Mouse (Mus musculus): ENCODE measurements around the gene Rab11fip3. TPM values are rescaled to one million over a fixed set of nuclear protein-coding genes. Genes with fewer than 3 reads are reported as not detected.

Rab11fip3 gene
- polyA plus RNA-seq, 1 experiment: 4.7 TPM

DNA sequence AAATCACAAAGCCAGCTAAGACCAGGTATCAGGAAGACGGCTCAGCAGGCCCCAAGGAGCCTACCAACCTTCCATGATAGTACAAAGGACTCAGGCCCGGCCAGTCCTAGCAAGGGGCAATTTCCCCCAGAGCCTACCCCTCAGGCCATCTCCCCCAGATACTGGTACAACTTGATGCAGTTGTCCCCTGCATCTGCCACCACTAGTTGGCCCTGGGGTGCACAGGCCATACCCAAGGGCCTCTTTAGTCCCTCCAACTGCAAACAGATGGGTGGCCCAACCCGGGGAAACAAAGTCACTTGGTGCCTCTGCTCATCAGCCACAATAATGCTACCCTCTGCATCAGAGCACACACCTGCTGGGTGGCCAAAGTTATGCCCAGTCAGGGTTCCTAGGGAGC, 126.1 kb downstream of the Rab11fip3 start:
- 57% methylated on average over 3 of the region's 3 CpGs for WGBS
- Histone ChIP-seq H3K4me3 (replicated peaks; ENCODE audit: control insufficient read depth, low read depth, low read length) (no peak overlapping the region), H3K4me1 (ENCODE audit: control insufficient read depth, insufficient read depth, low read length) (peaks cover 4% of the 10 kb centered on the region; the same call in 1 of the 2 replicates), H3K27ac (ENCODE audit: control insufficient read depth, insufficient read depth, low read depth, low read length, poor library complexity) (peak overlapping the region; percentile 87)
- TF ChIP-seq CTCF (IDR thresholded peaks at IDR 0.05; ENCODE audit: control insufficient read depth, insufficient read depth, low read length) (no peak; the same call in 1 of the 2 replicates), POLR2A (IDR thresholded peaks at IDR 0.05; ENCODE audit: borderline replicate concordance, control insufficient read depth, low read depth, low read length) (no peak)

- Histone ChIP-seq H3K27ac (ENCODE audit: control insufficient read depth, insufficient read depth, low read depth, low read length, poor library complexity) (peak overlapping the region; percentile 87), H3K4me1 (ENCODE audit: control insufficient read depth, insufficient read depth, low read length) (peaks cover 4% of the 10 kb centered on the region; the same call in 1 of the 2 replicates), H3K4me3 (replicated peaks; ENCODE audit: control insufficient read depth, low read depth, low read length) (peak overlapping the region; percentile 96)
- WGBS: 70% methylated on average over 2 of the region's 2 CpGs
- TF ChIP-seq CTCF (IDR thresholded peaks at IDR 0.05; ENCODE audit: control insufficient read depth, insufficient read depth, low read length) (no peak), POLR2A (IDR thresholded peaks at IDR 0.05; ENCODE audit: borderline replicate concordance, control insufficient read depth, low read depth, low read length) (no peak)
These were observed 126.7 kb downstream of the Rab11fip3 start for GRCm38 (mm10) chr17:25942597-25943151.

DNA sequence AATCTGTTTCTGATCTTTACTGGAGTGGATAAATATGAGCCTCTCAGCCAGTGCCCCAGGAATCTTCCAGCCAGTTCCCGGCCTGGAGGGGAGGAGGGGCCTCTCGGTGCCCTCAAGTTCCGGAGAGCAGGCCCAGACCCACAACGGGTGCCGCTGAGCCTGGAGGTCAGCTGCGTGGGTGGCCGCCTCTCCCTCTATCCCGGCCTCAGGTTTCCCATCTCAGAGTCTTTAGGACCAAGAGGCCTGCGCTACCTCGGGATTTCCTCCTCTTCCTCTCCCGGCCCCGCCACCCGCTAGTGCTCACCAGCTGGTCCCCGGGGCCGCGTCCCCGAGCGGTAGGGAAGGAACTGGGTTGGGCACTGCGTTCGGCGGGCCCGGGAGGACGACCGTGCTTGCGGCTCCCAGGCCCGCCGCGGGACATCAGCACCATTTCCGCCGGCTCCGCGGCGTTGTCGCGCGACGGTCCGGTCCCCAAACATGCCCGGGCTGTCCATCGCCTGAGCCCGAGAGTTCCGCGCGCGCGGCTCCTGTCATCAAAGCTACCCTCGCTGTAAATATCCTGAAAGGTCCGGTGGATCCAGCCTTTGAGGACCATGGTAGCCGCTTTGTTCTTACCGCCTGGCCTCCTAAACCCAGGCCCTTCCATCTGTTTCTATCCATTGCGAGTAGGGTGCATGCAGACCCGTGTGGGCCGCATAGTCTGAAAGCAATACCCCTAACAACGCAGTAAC, 127.7 kb downstream of the Rab11fip3 start:
- WGBS: 3% methylated on average over 54 of the region's 54 CpGs
- Histone ChIP-seq H3K4me1 (ENCODE audit: control insufficient read depth, insufficient read depth, low read length) (peaks cover 4% of the 10 kb centered on the region; the same call in 1 of the 2 replicates), H3K4me3 (replicated peaks; ENCODE audit: control insufficient read depth, low read depth, low read length) (peak overlapping the region; percentile 96), H3K27ac (ENCODE audit: control insufficient read depth, insufficient read depth, low read depth, low read length, poor library complexity) (peak overlapping the region; percentile 86)
- peak; percentile 58; the same call in 1 of the 2 replicates for TF ChIP-seq POLR2A (IDR thresholded peaks at IDR 0.05; ENCODE audit: borderline replicate concordance, control insufficient read depth, low read depth, low read length)
- TF ChIP-seq CTCF (IDR thresholded peaks at IDR 0.05; ENCODE audit: control insufficient read depth, insufficient read depth, low read length): no peak

Other genes with a start within 250 kb of the Rab11fip3 start
- 6.8 and 17.0 TPM in 2 replicates for gene Wdr24, start 245.9 kb downstream of the Rab11fip3 start, polyA plus RNA-seq (2011; ENCODE audit: insufficient read depth, insufficient read length, low replicate concordance, missing spikeins)
- gene Jmjd8, start 240.7 kb downstream of the Rab11fip3 start, polyA plus RNA-seq (2011; ENCODE audit: insufficient read depth, insufficient read length, low replicate concordance, missing spikeins): 8.8 and 13.4 TPM in 2 replicates
- gene Stub1, start 236.2 kb downstream of the Rab11fip3 start, polyA plus RNA-seq (2011; ENCODE audit: insufficient read depth, insufficient read length, low replicate concordance, missing spikeins): 125 and 140 TPM in 2 replicates
- gene Rhbdl1, start 232.3 kb downstream of the Rab11fip3 start, polyA plus RNA-seq (2011; ENCODE audit: insufficient read depth, insufficient read length, low replicate concordance, missing spikeins): 3.2 and 10.7 TPM in 2 replicates
- gene Gm20683, start 227.8 kb downstream of the Rab11fip3 start, polyA plus RNA-seq (2011; ENCODE audit: insufficient read depth, insufficient read length, low replicate concordance, missing spikeins): 6.7 TPM in 1 of 2 replicates, not detected in the other
- gene Rhot2, start 224.7 kb downstream of the Rab11fip3 start, polyA plus RNA-seq (2011; ENCODE audit: insufficient read depth, insufficient read length, low replicate concordance, missing spikeins): 33.5 and 50.5 TPM in 2 replicates
- 31.1 and 62.0 TPM in 2 replicates for gene Wdr90, start 208.1 kb downstream of the Rab11fip3 start, polyA plus RNA-seq (2011; ENCODE audit: insufficient read depth, insufficient read length, low replicate concordance, missing spikeins)
- 6.8 and 12.7 TPM in 2 replicates for gene Mcrip2, start 200.8 kb downstream of the Rab11fip3 start, polyA plus RNA-seq (2011; ENCODE audit: insufficient read depth, insufficient read length, low replicate concordance, missing spikeins)
- gene Mettl26, start 194.5 kb downstream of the Rab11fip3 start, polyA plus RNA-seq (2011; ENCODE audit: insufficient read depth, insufficient read length, low replicate concordance, missing spikeins): 25.6 and 30.0 TPM in 2 replicates
- gene Wfikkn1, start 188.7 kb downstream of the Rab11fip3 start, polyA plus RNA-seq (2011; ENCODE audit: insufficient read depth, insufficient read length, low replicate concordance, missing spikeins): 1.6 and 2.2 TPM in 2 replicates
- 5.0 and 6.9 TPM in 2 replicates for gene Rab40c, start 149.8 kb downstream of the Rab11fip3 start, polyA plus RNA-seq (2011; ENCODE audit: insufficient read depth, insufficient read length, low replicate concordance, missing spikeins)
- 241 and 296 TPM in 2 replicates for gene Pigq, start 124.6 kb downstream of the Rab11fip3 start, polyA plus RNA-seq (2011; ENCODE audit: insufficient read depth, insufficient read length, low replicate concordance, missing spikeins)
- 3.8 and 6.8 TPM in 2 replicates for gene Nhlrc4, start 124.6 kb downstream of the Rab11fip3 start, polyA plus RNA-seq (2011; ENCODE audit: insufficient read depth, insufficient read length, low replicate concordance, missing spikeins)
- not detected in 2 replicates for gene A930017K11Rik, start 117.0 kb downstream of the Rab11fip3 start, polyA plus RNA-seq (2011; ENCODE audit: insufficient read depth, insufficient read length, low replicate concordance, missing spikeins)
- gene Capn15, start 83.8 kb downstream of the Rab11fip3 start, polyA plus RNA-seq (2011; ENCODE audit: insufficient read depth, insufficient read length, low replicate concordance, missing spikeins): 11.7 and 18.2 TPM in 2 replicates
- 3.5 and 5.6 TPM in 2 replicates for gene Decr2, start 20.8 kb upstream of the Rab11fip3 start, polyA plus RNA-seq (2011; ENCODE audit: insufficient read depth, insufficient read length, low replicate concordance, missing spikeins)
- gene Nme4, start 26.0 kb upstream of the Rab11fip3 start, polyA plus RNA-seq (2011; ENCODE audit: insufficient read depth, insufficient read length, low replicate concordance, missing spikeins): 9.0 and 20.4 TPM in 2 replicates
- 24.1 and 27.3 TPM in 2 replicates for gene Tmem8, start 43.7 kb upstream of the Rab11fip3 start, polyA plus RNA-seq (2011; ENCODE audit: insufficient read depth, insufficient read length, low replicate concordance, missing spikeins)
- 60.2 and 70.6 TPM in 2 replicates for gene Mrpl28, start 53.9 kb upstream of the Rab11fip3 start, polyA plus RNA-seq (2011; ENCODE audit: insufficient read depth, insufficient read length, low replicate concordance, missing spikeins)
- gene Axin1, start 69.1 kb upstream of the Rab11fip3 start, polyA plus RNA-seq (2011; ENCODE audit: insufficient read depth, insufficient read length, low replicate concordance, missing spikeins): 21.7 and 23.1 TPM in 2 replicates
- 10.9 and 23.9 TPM in 2 replicates for gene Pdia2, start 129.5 kb upstream of the Rab11fip3 start, polyA plus RNA-seq (2011; ENCODE audit: insufficient read depth, insufficient read length, low replicate concordance, missing spikeins)
- 1.2 TPM in 1 of 2 replicates, not detected in the other for gene Rgs11, start 133.4 kb upstream of the Rab11fip3 start, polyA plus RNA-seq (2011; ENCODE audit: insufficient read depth, insufficient read length, low replicate concordance, missing spikeins)
- 4.0 TPM in 1 of 2 replicates, not detected in the other for gene Arhgdig, start 138.2 kb upstream of the Rab11fip3 start, polyA plus RNA-seq (2011; ENCODE audit: insufficient read depth, insufficient read length, low replicate concordance, missing spikeins)
- gene Fam234a, start 174.7 kb upstream of the Rab11fip3 start, polyA plus RNA-seq (2011; ENCODE audit: insufficient read depth, insufficient read length, low replicate concordance, missing spikeins): 4.7 and 9.0 TPM in 2 replicates
- 45.6 and 59.8 TPM in 2 replicates for gene Luc7l, start 183.3 kb upstream of the Rab11fip3 start, polyA plus RNA-seq (2011; ENCODE audit: insufficient read depth, insufficient read length, low replicate concordance, missing spikeins)